Mouse (Mus musculus) ovary, postnatal 14 days (tissue): ENCODE measurements at regions not wholly inside any gene's neighbourhood (a gene's known extent, or its start where the extent isn't known, plus 50 kb on each side); places are given as distances from the start of the nearest gene placed in this dataset.
A peak's percentile ranks its signal among the peaks of the same experiment; 100 is the strongest.
"Not testable (repeated sequence)": the region's sequence is repeated elsewhere in the genome, so short reads cannot be mapped to it uniquely, and the experiment has no call there.

Experiments
- DNase-seq: peaks from one replicate; pipeline ENCODE4 v3.0.0; 2022; ENCODE audit warnings: low spot score

DNA sequence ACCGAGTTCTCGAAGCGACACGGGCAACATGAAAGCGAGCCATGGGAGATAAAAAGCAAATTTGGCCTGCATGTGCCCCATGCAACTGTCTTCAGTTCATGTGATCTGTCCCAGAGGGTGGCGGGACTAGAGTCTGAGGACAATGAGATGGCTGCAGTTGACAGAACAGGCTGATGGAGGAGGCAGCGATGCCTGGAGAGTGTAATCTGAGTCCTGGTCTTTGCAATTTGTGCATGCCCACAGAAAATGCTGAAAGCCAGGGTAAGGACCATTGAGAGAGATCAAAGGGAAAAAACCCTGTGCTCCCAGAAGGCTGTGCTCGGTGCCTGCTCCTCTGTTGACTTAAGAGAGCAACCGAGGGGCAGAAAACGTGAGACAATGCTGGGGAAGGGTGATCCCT lies 624.8 kb upstream of the BB014433 start:
- DNase-seq: no peak

DNA sequence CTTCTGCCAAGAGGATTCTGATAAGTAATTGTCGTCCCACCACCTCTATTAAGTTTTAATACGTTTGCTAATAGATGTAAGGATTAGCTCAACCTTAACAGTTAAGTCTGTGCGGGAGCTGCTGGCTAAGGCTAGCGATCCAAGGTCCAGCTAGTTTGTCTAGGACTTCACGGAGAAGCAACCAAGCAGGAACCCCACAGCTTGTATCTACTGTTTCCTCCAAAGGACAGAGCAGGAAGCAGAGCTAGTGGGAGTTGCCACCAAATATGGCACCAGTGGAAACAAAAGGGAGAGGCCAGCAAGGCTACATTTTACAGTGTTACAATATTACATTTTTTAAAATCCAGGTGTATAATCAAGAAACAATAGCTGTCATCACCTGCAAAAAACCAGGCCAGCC lies 624.4 kb upstream of the BB014433 start:
- no peak for DNase-seq

DNA sequence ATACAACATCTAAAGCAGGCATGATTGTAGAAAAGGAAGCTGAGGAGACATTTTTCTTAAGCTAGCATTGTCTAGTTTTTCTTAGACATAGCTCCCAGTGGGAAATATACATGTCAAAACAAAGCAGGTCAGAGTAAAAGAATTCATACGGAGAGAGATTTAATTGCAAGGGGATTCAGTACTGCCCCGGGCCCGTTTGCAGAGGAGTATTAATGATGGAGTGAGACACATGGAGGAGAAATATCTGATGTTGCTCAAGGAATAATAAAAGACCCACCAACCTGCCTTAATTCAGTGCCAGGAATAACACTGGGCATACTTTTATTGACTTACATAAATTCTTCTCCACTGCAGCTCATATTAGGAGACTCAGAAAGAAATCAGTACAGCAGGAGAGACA lies 623.6 kb upstream of the BB014433 start:
- no peak for DNase-seq

- no peak for DNase-seq
These were observed 614.7 kb upstream of the BB014433 start for GRCm38 (mm10) chr8:15660602-15661001.

- no peak for DNase-seq
These were observed 589.0 kb upstream of the BB014433 start for GRCm38 (mm10) chr8:15634769-15635366.

- no peak for DNase-seq
These were observed 582.7 kb upstream of the BB014433 start for GRCm38 (mm10) chr8:15628584-15628983.

DNA sequence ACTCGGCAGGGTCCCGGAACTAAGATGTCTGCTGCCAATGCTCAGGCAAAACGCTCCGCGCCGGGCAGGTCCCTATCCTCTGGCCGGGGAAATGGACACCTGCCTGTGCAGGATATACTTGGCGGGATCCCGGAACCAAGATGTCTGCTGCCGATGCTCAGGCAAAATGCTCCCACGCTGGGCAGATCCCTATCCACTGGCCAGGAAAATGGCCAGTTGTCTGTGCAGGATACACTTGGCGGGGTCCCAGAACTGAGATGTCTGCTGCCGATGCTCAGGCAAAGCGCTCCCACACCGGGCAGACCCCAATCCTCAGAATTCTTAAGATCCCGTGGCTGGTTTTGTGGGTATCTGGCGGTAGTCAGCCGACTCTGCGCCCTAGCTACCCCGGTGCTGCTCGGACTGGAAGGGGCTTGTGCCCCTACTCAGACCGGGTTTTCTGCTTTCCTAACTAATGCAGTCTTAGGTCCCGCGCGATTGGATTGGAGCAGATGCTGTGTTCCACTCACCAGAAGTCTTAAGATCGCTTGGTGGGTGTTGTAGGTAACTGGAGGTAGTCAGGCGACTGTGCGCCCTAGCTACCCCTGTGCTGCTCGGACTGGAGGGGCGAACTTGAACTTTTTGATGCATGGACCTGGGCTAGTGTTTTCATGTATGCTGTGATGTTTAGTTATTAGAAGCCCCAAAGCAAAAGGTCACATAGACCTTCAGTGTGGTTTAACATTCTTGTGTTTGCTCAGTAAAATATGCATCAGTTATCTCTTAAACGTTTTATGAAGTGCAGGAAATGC lies 577.9 kb upstream of the BB014433 start:
- DNase-seq: not testable (repeated sequence)

- DNase-seq: no peak
These were observed 564.3 kb upstream of the BB014433 start for GRCm38 (mm10) chr8:15610217-15610616.

DNA sequence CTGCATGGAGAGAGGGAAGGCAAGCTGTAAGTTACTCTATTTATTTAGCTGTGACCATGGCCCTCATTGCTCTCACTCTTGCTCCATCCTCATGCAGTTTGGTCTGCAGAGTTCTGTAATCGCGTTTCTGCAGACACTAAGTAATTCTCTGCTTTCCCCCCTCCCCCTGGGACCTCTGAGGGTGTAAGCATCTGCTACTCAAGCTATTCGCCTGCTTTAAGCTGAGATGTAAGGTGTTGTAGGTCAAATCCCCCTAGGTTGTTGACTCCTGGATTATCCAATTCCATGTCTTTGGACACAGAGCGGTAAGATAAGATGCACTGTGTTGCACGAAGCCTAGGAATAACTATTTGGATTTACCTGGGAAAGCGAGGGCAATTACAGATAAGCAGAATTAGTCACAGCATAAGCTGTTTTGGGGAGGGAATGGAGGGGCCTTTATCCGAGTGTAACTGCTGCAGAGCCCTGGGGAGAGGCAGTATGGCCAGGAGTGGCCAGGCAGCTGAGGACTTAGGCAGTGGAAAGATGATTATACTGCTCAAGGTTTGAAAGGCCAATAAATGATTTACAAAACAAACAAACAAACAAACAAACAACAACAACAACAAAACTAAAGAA lies 561.8 kb upstream of the BB014433 start:
- DNase-seq: no peak

- DNase-seq: peak; percentile 12
These were observed 555.7 kb upstream of the BB014433 start for GRCm38 (mm10) chr8:15601531-15601930.

GRCm38 (mm10) chr8:15593106-15593505 lies 547.2 kb upstream of the BB014433 start:
- no peak for DNase-seq

GRCm38 (mm10) chr8:15583782-15584181 lies 537.9 kb upstream of the BB014433 start:
- DNase-seq: no peak

GRCm38 (mm10) chr8:15570091-15570490 lies 524.2 kb upstream of the BB014433 start:
- DNase-seq: no peak

- DNase-seq: no peak
These were observed 521.9 kb upstream of the BB014433 start for GRCm38 (mm10) chr8:15567742-15568141.

- DNase-seq: no peak
These were observed 516.7 kb upstream of the BB014433 start for GRCm38 (mm10) chr8:15562310-15563296.

GRCm38 (mm10) chr8:15532027-15532426 lies 486.1 kb upstream of the BB014433 start:
- no peak for DNase-seq

- DNase-seq: no peak
These were observed 479.6 kb upstream of the BB014433 start for GRCm38 (mm10) chr8:15525461-15525860.

GRCm38 (mm10) chr8:15519896-15520295 lies 474.0 kb upstream of the BB014433 start:
- peak; percentile 62 for DNase-seq

GRCm38 (mm10) chr8:15500973-15501372 lies 455.1 kb upstream of the BB014433 start:
- DNase-seq: no peak

DNA sequence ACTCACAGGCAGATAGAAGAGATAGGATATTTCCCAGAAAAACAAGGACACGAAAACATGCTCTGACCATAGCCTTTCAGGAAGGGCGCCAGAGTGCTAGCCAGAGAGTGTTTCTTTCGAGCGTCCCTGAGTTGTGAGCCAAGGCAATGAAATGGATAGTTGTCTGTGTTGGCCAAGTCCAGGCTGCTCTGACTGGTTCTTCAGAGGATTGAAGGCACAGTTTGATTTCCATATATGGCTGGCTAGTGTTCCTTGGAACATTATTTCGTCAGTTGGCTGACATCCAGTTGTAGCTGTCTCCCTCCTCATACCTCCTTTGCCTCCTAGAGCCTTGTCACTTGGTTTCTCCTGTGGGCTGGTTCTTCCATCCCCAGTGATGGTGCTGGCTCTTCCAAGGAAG lies 451.7 kb upstream of the BB014433 start:
- peak; percentile 3 for DNase-seq

GRCm38 (mm10) chr8:15496248-15496647 lies 450.4 kb upstream of the BB014433 start:
- DNase-seq: no peak

DNA sequence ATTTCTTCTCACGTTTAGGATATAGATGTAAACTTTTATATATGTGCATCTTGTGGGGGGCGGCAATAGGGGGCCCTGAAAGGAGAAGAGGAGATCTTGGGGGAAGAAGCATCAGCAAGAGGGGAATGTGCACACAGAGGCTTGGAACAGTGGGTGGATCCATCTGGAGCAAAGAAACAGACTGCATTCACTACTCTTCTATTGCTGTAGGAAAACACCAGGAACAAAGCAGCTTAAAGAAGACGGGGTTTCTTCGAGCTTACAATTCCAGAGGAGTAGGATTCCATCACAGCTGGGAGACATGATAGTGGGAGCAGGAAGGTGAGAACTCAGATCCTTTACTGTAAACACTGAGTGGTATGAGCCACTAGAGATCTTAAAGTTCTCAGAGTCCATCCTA lies 444.9 kb upstream of the BB014433 start:
- no peak for DNase-seq
